Mouse (Mus musculus): ENCODE data around the gene Pcsk5.

GRCm38 (mm10) chr19:17826694-17827093 lies 10.7 kb downstream of the Pcsk5 start:
- no peak for TF ChIP-seq POLR2A (IDR thresholded peaks at IDR 0.05; ENCODE audit: extremely low read depth, insufficient read depth, low read length)
- no peak for TF ChIP-seq CTCF (IDR thresholded peaks at IDR 0.05; ENCODE audit: low read depth, low read length)
